8 mouse cellular contexts compared by ENCODE assay signal in the genomic region with DNA sequence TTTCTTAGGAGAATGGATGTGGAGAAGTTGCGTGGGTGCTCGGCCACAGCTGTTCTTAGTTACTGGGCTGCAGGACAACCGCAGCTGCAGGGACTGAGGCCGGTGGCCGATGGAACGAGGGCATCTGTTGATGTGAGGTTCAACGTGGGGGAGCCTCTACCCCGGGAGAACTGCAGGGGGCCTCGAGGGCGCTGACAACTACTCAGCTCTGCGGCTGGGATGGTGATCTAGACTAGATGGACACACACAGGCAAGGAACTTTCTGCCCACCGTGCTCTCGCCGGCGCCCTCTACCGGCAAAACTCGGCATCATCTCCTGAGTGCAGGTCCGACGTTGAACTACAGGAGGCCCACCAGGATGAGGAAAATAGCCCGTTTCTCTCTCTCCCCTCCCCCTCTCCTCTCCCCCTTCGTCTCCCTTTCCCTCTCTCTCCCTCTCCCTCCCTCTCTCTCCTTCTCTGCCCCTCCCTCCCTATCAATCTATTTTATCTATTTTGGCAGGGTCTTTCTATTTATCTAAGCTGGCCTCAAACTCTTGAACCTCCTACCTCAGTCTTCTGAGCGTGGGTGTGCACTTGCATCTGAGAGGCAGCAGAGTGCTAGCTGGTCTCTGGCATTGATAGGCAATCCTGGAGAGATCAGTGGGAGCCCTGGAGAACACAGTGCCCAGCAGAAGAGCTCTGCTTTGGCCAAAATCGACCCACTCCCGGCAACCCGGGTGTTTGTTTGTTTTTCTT. TPM values are rescaled to one million over a fixed set of nuclear protein-coding genes. Genes with fewer than 3 reads are reported as not detected.
A peak's percentile ranks its signal among the peaks of the same experiment; 100 is the strongest.
DNase-seq lines count a peak whose midpoint lies in the region; ATAC-seq and TF ChIP-seq lines count a peak whose summit lies in the region.

No protein-coding gene starts in this region.

- DNase-seq in ES-CJ7 (ENCODE audit: low read depth, low spot score): peak; percentile 94
- DNase-seq in c-Kit-positive CD71-positive TER-119-positive erythroid progenitor cells, embryonic 14.5 days (ENCODE audit: low spot score): peak; percentile 77
- DNase-seq in heart, postnatal 10 days: peak; percentile 94 to 98
- peak; percentile 92 to 98 for DNase-seq in kidney, postnatal 36 days
- DNase-seq in liver, embryonic 14.5 days (ENCODE audit: low read depth in 3 of 3, low spot score in 3 of 3): peak; percentile 68 to 75 (median 70)
- DNase-seq in testis, postnatal 10 days (ENCODE audit: low spot score): peak; percentile 98

- H3K4me3 ChIP-seq in forebrain, embryonic 13.5 days: no peak overlapping the region
- no peak overlapping the region for H3K4me3 ChIP-seq in liver, embryonic 14.5 days (ENCODE audit: insufficient read depth in 1 of 2, low read depth in 2 of 2, low read length in 2 of 2)
- H3K4me3 ChIP-seq in neural tube, embryonic 15.5 days (replicated peaks): no peak overlapping the region

- no peak for TF ChIP-seq EP300 in liver, embryonic 14.5 days (IDR thresholded peaks at IDR 0.05; ENCODE audit: low read depth)

- no peaks in the 10 kb centered on the region for H3K27me3 ChIP-seq in forebrain, embryonic 13.5 days
- H3K27me3 ChIP-seq in liver, embryonic 14.5 days (ENCODE audit: control insufficient read depth, insufficient read depth, low read length): no peaks in the 10 kb centered on the region; the same call in none of the 2 replicates
- no peaks in the 10 kb centered on the region for H3K27me3 ChIP-seq in neural tube, embryonic 15.5 days (replicated peaks)

- WGBS in forebrain, embryonic 13.5 days: 22% methylated on average over 25 of the region's 25 CpGs
- WGBS in liver, embryonic 14.5 days (ENCODE audit: insufficient replicate concordance): 16% methylated on average over 25 of the region's 25 CpGs
- WGBS in neural tube, embryonic 15.5 days: 21% methylated on average over 25 of the region's 25 CpGs

- ATAC-seq in forebrain, embryonic 13.5 days: peak; percentile 48; the same call in 1 of the 2 replicates
- 0 out of 2 replicates have a peak, but pooled peaks have one; percentile 22 for ATAC-seq in liver, embryonic 14.5 days (ENCODE audit: insufficient read depth)
- ATAC-seq in neural tube, embryonic 15.5 days (ENCODE audit: low FRiP score): peak; percentile 32; the same call in 1 of the 2 replicates

- H3K36me3 ChIP-seq in forebrain, embryonic 13.5 days (ENCODE audit: poor library complexity, severe bottlenecking): no peaks in the 10 kb centered on the region
- H3K36me3 ChIP-seq in liver, embryonic 14.5 days (replicated peaks; ENCODE audit: control insufficient read depth, insufficient read depth, low read depth): no peaks in the 10 kb centered on the region
- no peaks in the 10 kb centered on the region for H3K36me3 ChIP-seq in neural tube, embryonic 15.5 days

- intact Hi-C loops in heart, postnatal 10 days (cut with DNase I): loop anchor here (1.0 to 2.0 kb wide), 3 partner anchors 18 to 70 kb away; a partner anchor contains a TSS

- no peak overlapping the region for H3K9ac ChIP-seq in forebrain, embryonic 13.5 days
- no peak overlapping the region; the same call in 1 of the 2 replicates for H3K9ac ChIP-seq in liver, embryonic 14.5 days (replicated peaks)
- no peak overlapping the region for H3K9ac ChIP-seq in neural tube, embryonic 15.5 days (replicated peaks)

- H3K9me3 ChIP-seq in forebrain, embryonic 13.5 days (replicated peaks): no peaks in the 10 kb centered on the region
- no peaks in the 10 kb centered on the region for H3K9me3 ChIP-seq in liver, embryonic 14.5 days (ENCODE audit: control insufficient read depth, low read length)
- no peaks in the 10 kb centered on the region for H3K9me3 ChIP-seq in neural tube, embryonic 15.5 days (replicated peaks)

- peak; percentile 99 for TF ChIP-seq CTCF in liver, embryonic 14.5 days (IDR thresholded peaks at IDR 0.05; ENCODE audit: low read depth)

- no peak overlapping the region for H3K4me2 ChIP-seq in forebrain, embryonic 13.5 days
- H3K4me2 ChIP-seq in liver, embryonic 14.5 days (ENCODE audit: low read depth): peak overlapping the region; percentile 29; the same call in 1 of the 2 replicates
- no peak overlapping the region for H3K4me2 ChIP-seq in neural tube, embryonic 15.5 days

- no peak overlapping the region for H3K27ac ChIP-seq in forebrain, embryonic 13.5 days
- no peak overlapping the region for H3K27ac ChIP-seq in liver, embryonic 14.5 days
- H3K27ac ChIP-seq in neural tube, embryonic 15.5 days (replicated peaks): no peak overlapping the region

- peaks cover 16% of the 10 kb centered on the region for H3K4me1 ChIP-seq in forebrain, embryonic 13.5 days
- peaks cover 37 to 40% of the 10 kb centered on the region in 2 experiments for H3K4me1 ChIP-seq in liver, embryonic 14.5 days (replicated peaks; ENCODE audit: control insufficient read depth in 2 of 2, insufficient read depth in 2 of 2, low read length in 1 of 2)
- peaks cover 15% of the 10 kb centered on the region for H3K4me1 ChIP-seq in neural tube, embryonic 15.5 days

RNA-seq across cellular contexts. Expression of a gene that starts 12.6 kb away (rescaled TPM):
- polyA plus RNA-seq in forebrain, embryonic 13.5 days (2015; fragmentation: Nextera tagmentation; extraction: Ambion mirVana): 4.4 and 4.8 TPM in 2 replicates
- total RNA-seq in heart, postnatal 10 days (2021): 10 to 100 TPM; 17.9 to 22.4 TPM
- 0.51 and 0.92 TPM in 2 replicates for polyA plus RNA-seq in liver, embryonic 14.5 days (2012; rRNA removed)
- 0.47 and 0.51 TPM in 2 replicates for polyA plus RNA-seq in liver, embryonic 14.5 days (2014; fragmentation: Nextera tagmentation; extraction: Ambion mirVana)
- 4.8 and 7.6 TPM in 2 replicates for polyA plus RNA-seq in neural tube, embryonic 15.5 days (2015; fragmentation: Nextera tagmentation; extraction: Ambion mirVana)

RNA-seq across cellular contexts. Expression of a gene that starts 30.5 kb away (rescaled TPM):
- 25.8 and 26.1 TPM in 2 replicates for polyA plus RNA-seq in forebrain, embryonic 13.5 days (2015; fragmentation: Nextera tagmentation; extraction: Ambion mirVana)
- 10 to 100 TPM; 72.9 to 84.2 TPM for total RNA-seq in heart, postnatal 10 days (2021)
- 45.6 and 50.6 TPM in 2 replicates for polyA plus RNA-seq in liver, embryonic 14.5 days (2012; rRNA removed)
- 20.7 and 22.6 TPM in 2 replicates for polyA plus RNA-seq in liver, embryonic 14.5 days (2014; fragmentation: Nextera tagmentation; extraction: Ambion mirVana)
- polyA plus RNA-seq in neural tube, embryonic 15.5 days (2015; fragmentation: Nextera tagmentation; extraction: Ambion mirVana): 57.5 and 59.1 TPM in 2 replicates
